Mouse (Mus musculus) heart, postnatal 4 days (tissue): ENCODE data around the gene Gm13084. TPM values are rescaled to one million over a fixed set of nuclear protein-coding genes. Genes with fewer than 3 reads are reported as not detected.
"Not testable (repeated sequence)": the region's sequence is repeated elsewhere in the genome, so short reads cannot be mapped to it uniquely, and the experiment has no call there.

Experiments
- DNase-seq: peaks from one replicate; pipeline ENCODE4 v3.0.0; 2021
- total RNA-seq, 2 experiments: library from RNA; stranded (reverse); gene quantifications; 2 replicates each; pipeline ENCODE4 v1.2.3; 2021

The Gm13084 gene
- total RNA-seq = not detected

GRCm38 (mm10) chr4:143815993-143816392 is at the start of gene Gm13084:
Gm13084 (minus strand) TSS chr4:143816093.
- no peak for DNase-seq

GRCm38 (mm10) chr4:143846197-143846596 is 30.3 kb upstream of the Gm13084 start, which contains the start of gene Gm13103:
Gm13103 (plus strand) TSS chr4:143846497.
- DNase-seq = not testable (repeated sequence)

- not testable (repeated sequence) for DNase-seq
Measured at GRCm38 (mm10) chr4:143789052-143789451, 26.8 kb downstream of the Gm13084 start, which contains the start of gene Gm13023. Gm13023 (plus strand) TSS chr4:143789352.

Other genes with a start within 250 kb of the Gm13084 start
- gene Gm13083, start 201.1 kb downstream of the Gm13084 start, total RNA-seq = not detected
- not detected for gene Gm13088, start 158.8 kb downstream of the Gm13084 start, total RNA-seq
- gene Gm13089, start 113.4 kb downstream of the Gm13084 start, total RNA-seq = not detected
- not detected for gene Gm13078, start 96.6 kb downstream of the Gm13084 start, total RNA-seq
- not detected for gene Gm13023, start 26.7 kb downstream of the Gm13084 start, total RNA-seq
- not detected for gene Gm13103, start 30.4 kb upstream of the Gm13084 start, total RNA-seq
- gene Pramef6, start 84.3 kb upstream of the Gm13084 start, total RNA-seq = not detected
- not detected for gene Pramef25, start 134.9 kb upstream of the Gm13084 start, total RNA-seq
- gene Gm13101, start 150.9 kb upstream of the Gm13084 start, total RNA-seq = not detected
- gene Pramef17, start 178.3 kb upstream of the Gm13084 start, total RNA-seq = not detected
- gene Pramel4, start 243.0 kb upstream of the Gm13084 start, total RNA-seq = not detected